Mouse (Mus musculus) intestine, embryonic 16.5 days (tissue): ENCODE results near the gene Prrg4. TPM values are rescaled to one million over a fixed set of nuclear protein-coding genes. Genes with fewer than 3 reads are reported as not detected.
A peak's percentile ranks its signal among the peaks of the same experiment; 100 is the strongest.
"Not testable (repeated sequence)": the region's sequence is repeated elsewhere in the genome, so short reads cannot be mapped to it uniquely, and the experiment has no call there.

Experiments used
- ATAC-seq: fragments of 200-750 bp; cut with Nextera tagmentation; 2 replicates; pipeline ENCODE4 v1.8.0; 2017; ENCODE audit warnings: moderate TSS enrichment, moderate library complexity
- H3K27ac ChIP-seq: fragments of 300-500 bp; sonication (generic); 2 replicates; pipeline ENCODE4 v1.5.1; 2014; ENCODE audit warnings: mild to moderate bottlenecking, low read length
- H3K27me3 ChIP-seq: fragments of 300-500 bp; sonication (generic); replicated peaks from 2 replicates; pipeline ENCODE4 v1.6.1; 2014; ENCODE audit warnings: low read length, control low read depth, mixed read lengths; ENCODE audit not compliant: control insufficient read depth, insufficient read depth
- H3K36me3 ChIP-seq: fragments of 300-500 bp; sonication (generic); 2 replicates; pipeline ENCODE4 v1.6.1; 2014; ENCODE audit warnings: low read length, control low read depth; ENCODE audit not compliant: control insufficient read depth, insufficient read depth
- H3K4me1 ChIP-seq: fragments of 300-500 bp; sonication (generic); 2 replicates; pipeline ENCODE4 v1.6.1; 2014; ENCODE audit warnings: low read length, control low read depth, mixed read lengths; ENCODE audit not compliant: control insufficient read depth, insufficient read depth
- H3K4me2 ChIP-seq: fragments of 300-500 bp; sonication (generic); 2 replicates; pipeline ENCODE4 v1.6.1; 2014; ENCODE audit warnings: low read depth, low read length, control low read depth
- H3K4me3 ChIP-seq: fragments of 300-500 bp; sonication (generic); 2 replicates; pipeline ENCODE4 v1.5.1; 2014; ENCODE audit warnings: mild to moderate bottlenecking, low read length
- H3K9ac ChIP-seq: fragments of 300-500 bp; sonication (generic); 2 replicates; pipeline ENCODE4 v1.6.1; 2014; ENCODE audit warnings: low read depth, low read length
- H3K9me3 ChIP-seq: fragments of 300-500 bp; sonication (generic); 2 replicates; pipeline ENCODE4 v1.6.1; 2016; ENCODE audit warnings: low read length, control low read depth; ENCODE audit not compliant: control insufficient read depth
- WGBS: fragments of 180-500 bp; shearing (Covaris S2); extraction: QIAGEN DNeasy Blood & Tissue Kit; methylation state at CpG from one replicate; pipeline ENCODE4 v1.1.7; 2014; 5-methylcytosine and 5-hydroxymethylcytosine counted together
- polyA plus RNA-seq: library from polyadenylated mRNA; unstranded; fragments of >200 nt; fragmentation: Nextera tagmentation; extraction: Ambion mirVana; gene quantifications from 2 replicates; pipeline ENCODE4 v1.2.1, GENCODE M21; 2015

Prrg4 gene
- polyA plus RNA-seq, 1 experiment from 2014 or later, result 2.2 TPM

- no peaks in the 10 kb centered on the region for H3K36me3 ChIP-seq
- WGBS, result 61% methylated on average over 2 of the region's 2 CpGs
- no peak overlapping the region for H3K27ac ChIP-seq
- no peak overlapping the region for H3K9ac ChIP-seq
- 0 out of 2 replicates have a peak, but pooled peaks cover 2% of the 10 kb centered on the region for H3K4me1 ChIP-seq
- H3K4me2 ChIP-seq, result no peak overlapping the region
- H3K4me3 ChIP-seq, result no peak overlapping the region
- H3K27me3 ChIP-seq, result no peaks in the 10 kb centered on the region
- H3K9me3 ChIP-seq, result no peaks in the 10 kb centered on the region
- no peak; the same call in 1 of the 2 replicates for ATAC-seq
Observed at GRCm38 (mm10) chr2:104847645-104848044, 2.0 kb downstream of the Prrg4 start.

GRCm38 (mm10) chr2:104846638-104847414 lies 2.9 kb downstream of the Prrg4 start:
- H3K27me3 ChIP-seq, result no peaks in the 10 kb centered on the region
- no peak overlapping the region for H3K4me3 ChIP-seq
- H3K9ac ChIP-seq, result no peak overlapping the region
- H3K36me3 ChIP-seq, result no peaks in the 10 kb centered on the region
- 0 out of 2 replicates have a peak, but pooled peaks cover 2% of the 10 kb centered on the region for H3K4me1 ChIP-seq
- no peaks in the 10 kb centered on the region for H3K9me3 ChIP-seq
- WGBS, result 47% methylated on average over 4 of the region's 4 CpGs
- H3K4me2 ChIP-seq, result no peak overlapping the region
- no peak for ATAC-seq
- no peak overlapping the region for H3K27ac ChIP-seq

GRCm38 (mm10) chr2:104842559-104842958 lies 7.1 kb downstream of the Prrg4 start:
- Histone ChIP-seq H3K9ac (no peak overlapping the region), H3K36me3 (no peaks in the 10 kb centered on the region), H3K4me1 (no peaks in the 10 kb centered on the region), H3K9me3 (0 out of 2 replicates have a peak, but pooled peaks cover 3% of the 10 kb centered on the region), H3K4me3 (no peak overlapping the region), H3K27ac (no peak overlapping the region), H3K4me2 (no peak overlapping the region), H3K27me3 (no peaks in the 10 kb centered on the region)
- ATAC-seq, result no peak

- WGBS, result 78% methylated on average over 7 of the region's 7 CpGs
- no peak overlapping the region for H3K27ac ChIP-seq
Observed at GRCm38 (mm10) chr2:104841736-104842135, 7.9 kb downstream of the Prrg4 start.

GRCm38 (mm10) chr2:104840974-104841373 lies 8.7 kb downstream of the Prrg4 start:
- Histone ChIP-seq H3K27me3 (no peaks in the 10 kb centered on the region), H3K36me3 (no peaks in the 10 kb centered on the region), H3K9ac (no peak overlapping the region), H3K4me3 (no peak overlapping the region), H3K27ac (no peak overlapping the region), H3K9me3 (0 out of 2 replicates have a peak, but pooled peaks cover 3% of the 10 kb centered on the region), H3K4me1 (no peaks in the 10 kb centered on the region), H3K4me2 (no peak overlapping the region)
- no peak for ATAC-seq

More at GRCm38 (mm10) chr2:104841736-104842135, 7.9 kb downstream of the Prrg4 start:
- no peak for ATAC-seq
- Histone ChIP-seq H3K27me3 (no peaks in the 10 kb centered on the region), H3K4me3 (no peak overlapping the region), H3K9me3 (0 out of 2 replicates have a peak, but pooled peaks cover 3% of the 10 kb centered on the region), H3K36me3 (no peaks in the 10 kb centered on the region), H3K9ac (no peak overlapping the region), H3K4me2 (no peak overlapping the region), H3K4me1 (no peaks in the 10 kb centered on the region)

GRCm38 (mm10) chr2:104832486-104832885 lies 17.2 kb downstream of the Prrg4 start:
- Histone ChIP-seq H3K36me3 (no peaks in the 10 kb centered on the region), H3K4me2 (no peak overlapping the region), H3K4me1 (no peaks in the 10 kb centered on the region), H3K27ac (no peak overlapping the region), H3K9me3 (no peaks in the 10 kb centered on the region), H3K9ac (no peak overlapping the region), H3K27me3 (no peaks in the 10 kb centered on the region), H3K4me3 (no peak overlapping the region)
- no peak for ATAC-seq
- WGBS, result 66% methylated on average over 2 of the region's 2 CpGs

- no peaks in the 10 kb centered on the region for H3K27me3 ChIP-seq
- no peaks in the 10 kb centered on the region for H3K36me3 ChIP-seq
- no peaks in the 10 kb centered on the region for H3K9me3 ChIP-seq
- WGBS, result 89% methylated on average over 4 of the region's 4 CpGs
- no peaks in the 10 kb centered on the region for H3K4me1 ChIP-seq
- H3K4me2 ChIP-seq, result no peak overlapping the region
- H3K27ac ChIP-seq, result no peak overlapping the region
- no peak overlapping the region for H3K9ac ChIP-seq
- H3K4me3 ChIP-seq, result no peak overlapping the region
- no peak for ATAC-seq
Observed at GRCm38 (mm10) chr2:104826191-104826590, 23.5 kb downstream of the Prrg4 start.

GRCm38 (mm10) chr2:104818763-104819162 lies 30.9 kb downstream of the Prrg4 start:
- not testable (repeated sequence) for H3K27me3 ChIP-seq, H3K36me3 ChIP-seq, H3K27ac ChIP-seq, H3K9ac ChIP-seq, H3K9me3 ChIP-seq, H3K4me3 ChIP-seq, ATAC-seq, H3K4me1 ChIP-seq, H3K4me2 ChIP-seq
- WGBS, result 85% methylated on average over 3 of the region's 3 CpGs

- Histone ChIP-seq H3K4me2 (peak overlapping the region; percentile 71), H3K9ac (peak overlapping the region; percentile 95), H3K4me1 (peaks cover 3% of the 10 kb centered on the region; the same call in 1 of the 2 replicates), H3K9me3 (no peaks in the 10 kb centered on the region), H3K27ac (peak overlapping the region; percentile 96), H3K36me3 (no peaks in the 10 kb centered on the region), H3K27me3 (no peaks in the 10 kb centered on the region), H3K4me3 (peak overlapping the region; percentile 92)
- WGBS, result 2% methylated on average over 15 of the region's 15 CpGs
- ATAC-seq, result peak; percentile 8
Observed at GRCm38 (mm10) chr2:104817555-104818330, 31.9 kb downstream of the Prrg4 start.
